Mouse (Mus musculus) embryonic fibroblast, embryonic 13.5 days (primary cell): ENCODE results near the gene Gbx2.

Experiments
- CTCF ChIP-seq: IDR thresholded peaks from 2 replicates; pipeline ENCODE4 v1.5.1; 2011; ENCODE audit warnings: mild to moderate bottlenecking, control low read depth, low read length, moderate library complexity, borderline replicate concordance; ENCODE audit not compliant: insufficient read depth
- POLR2A ChIP-seq: IDR thresholded peaks from 2 replicates; pipeline ENCODE4 v1.6.1; 2011; ENCODE audit warnings: low read depth, mild to moderate bottlenecking, control low read depth, low read length, moderate library complexity

DNA sequence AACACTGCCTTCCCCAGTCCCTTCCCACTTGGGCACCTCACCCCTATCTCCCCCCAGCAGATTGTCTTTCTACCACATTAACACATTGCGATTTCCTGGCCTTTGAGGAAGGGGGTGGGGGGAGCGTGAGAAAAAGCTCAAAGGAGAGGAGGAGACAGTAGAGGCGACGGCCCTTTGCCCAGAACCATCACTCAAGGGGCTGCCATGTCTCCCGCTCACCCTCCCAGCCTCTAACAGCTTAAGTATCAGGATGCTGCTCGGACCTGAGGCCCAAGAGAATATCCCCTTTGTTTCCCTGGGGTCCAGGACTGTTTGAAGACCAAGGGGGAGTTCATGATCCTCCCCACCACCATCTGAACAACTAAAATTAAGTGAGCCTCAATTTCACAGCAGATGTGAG lies 1.8 kb downstream of the Gbx2 start:
- no peak for TF ChIP-seq CTCF
- no peak for TF ChIP-seq POLR2A
